Mouse (Mus musculus): ENCODE measurements at regions not wholly inside any gene's neighbourhood (a gene's known extent, or its start where the extent isn't known, plus 50 kb on each side); places are given as distances from the start of the nearest gene placed in this dataset.

GRCm38 (mm10) chr13:56350705-56351400 is 54.5 kb upstream of the Cxcl14 start:
- intact Hi-C loops (cut with DNase I), result no loop called here
- DNase-seq, result peak in 1 of 2 experiments; percentile 10

- no peak for DNase-seq
- intact Hi-C loops (cut with DNase I), result no loop called here
Measured at GRCm38 (mm10) chr13:56351401-56351735, 55.0 kb upstream of the Cxcl14 start.

DNA sequence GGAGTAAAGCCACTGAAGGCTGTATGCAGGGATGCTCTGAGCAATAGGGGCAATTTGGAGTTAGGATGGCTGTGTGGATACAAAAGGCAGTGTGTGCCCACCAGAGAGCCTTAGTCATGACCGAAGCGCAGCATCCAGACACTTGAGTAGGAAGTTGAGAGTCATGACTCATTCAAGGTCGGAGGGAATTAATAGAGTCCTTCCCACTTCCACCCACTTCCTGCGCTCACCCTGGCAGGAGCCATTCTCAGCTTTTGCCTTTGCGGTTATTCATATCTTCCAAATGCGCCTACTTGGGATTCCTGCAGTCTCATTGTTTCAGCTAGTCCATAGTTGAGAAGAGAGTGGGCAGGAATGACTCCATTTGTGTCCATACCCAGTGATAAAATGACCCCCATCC is 56.1 kb upstream of the Cxcl14 start:
- intact Hi-C loops (cut with DNase I), result no loop called here
- no peak for DNase-seq

DNA sequence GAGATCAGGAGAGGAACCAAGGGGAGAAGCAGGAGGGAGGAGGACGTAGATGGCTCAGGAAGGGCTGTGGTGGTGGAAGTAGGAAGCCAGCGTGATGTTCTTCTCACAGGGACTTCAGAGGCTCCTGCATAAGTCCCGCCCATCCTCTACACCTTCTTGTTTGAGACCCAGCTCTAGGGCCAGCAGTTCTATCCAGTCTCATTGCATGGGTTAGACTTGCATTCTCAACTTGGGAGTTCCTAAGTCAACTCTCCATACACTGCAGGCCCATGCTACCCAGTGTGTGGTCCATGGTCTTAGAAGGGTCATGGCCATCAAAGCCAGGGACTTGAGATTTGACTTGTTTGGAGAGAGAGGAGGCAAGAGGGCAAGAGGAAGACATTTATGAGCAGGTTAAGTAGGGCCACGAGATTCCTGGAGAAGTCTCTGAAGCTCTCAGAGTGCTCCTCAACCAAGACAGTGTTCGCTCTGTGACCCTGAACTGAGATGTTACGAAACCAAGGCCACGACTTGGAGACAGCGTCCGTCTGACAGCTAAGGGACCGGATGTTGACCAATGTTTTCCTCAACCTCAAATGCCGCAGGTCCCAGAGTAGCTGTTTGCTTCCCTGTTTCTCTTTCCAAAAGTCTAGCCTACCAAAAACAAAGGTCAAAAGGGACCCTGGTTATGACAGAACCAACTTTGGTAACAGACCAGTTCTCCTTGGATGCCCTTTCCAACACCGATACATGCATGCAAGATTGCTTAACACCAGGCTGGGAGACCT is 56.7 kb upstream of the Cxcl14 start:
- intact Hi-C loops (cut with DNase I), result no loop called here
- DNase-seq, result no peak

- intact Hi-C loops (cut with DNase I), result no loop called here
- DNase-seq, result no peak
Measured at GRCm38 (mm10) chr13:56353921-56354320, 57.6 kb upstream of the Cxcl14 start.

DNA sequence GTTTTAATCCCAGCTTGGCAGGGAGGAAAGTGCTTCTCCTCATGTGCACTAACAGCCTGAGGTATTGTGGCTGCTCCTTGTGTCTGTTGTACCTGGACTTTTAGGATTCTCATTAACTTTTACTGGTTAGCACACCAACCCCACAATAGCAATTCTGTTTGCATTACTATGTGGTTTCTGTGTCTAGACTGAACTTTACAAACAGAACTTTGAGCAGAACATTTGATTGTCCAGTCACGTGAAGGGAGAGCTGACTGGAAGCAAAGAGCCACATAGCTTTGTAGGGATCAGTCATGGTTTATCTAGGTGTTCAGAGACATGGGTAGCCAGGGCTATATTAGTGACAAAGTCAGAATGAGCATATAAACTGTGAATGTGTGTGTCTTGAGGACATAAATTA is 58.3 kb upstream of the Cxcl14 start:
- DNase-seq, result no peak
- intact Hi-C loops (cut with DNase I), result no loop called here

- DNase-seq, result no peak
- intact Hi-C loops (cut with DNase I), result no loop called here
Measured at GRCm38 (mm10) chr13:56356999-56357398, 60.6 kb upstream of the Cxcl14 start.

DNA sequence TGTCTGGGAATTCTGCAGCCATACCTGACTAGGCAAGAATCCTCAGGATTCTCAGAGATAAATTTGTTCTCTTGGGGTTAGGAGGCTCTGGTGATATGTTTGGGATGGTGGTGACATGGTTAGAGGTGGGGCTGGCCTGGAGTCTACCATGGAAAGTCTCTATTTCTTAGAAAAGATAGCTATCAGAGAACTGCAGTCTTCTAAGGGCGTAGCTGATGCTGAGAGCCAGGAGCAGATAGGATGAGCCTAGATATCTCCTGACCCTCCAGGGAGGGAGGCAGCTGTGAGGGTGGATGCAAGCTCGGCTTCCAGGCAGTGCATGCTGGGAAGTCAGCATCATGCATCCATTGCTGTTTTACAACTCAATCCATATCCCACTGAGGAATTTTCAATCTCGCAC is 61.6 kb upstream of the Cxcl14 start:
- no peak for DNase-seq
- intact Hi-C loops (cut with DNase I), result no loop called here

- no peak for DNase-seq
- intact Hi-C loops (cut with DNase I), result no loop called here
Measured at GRCm38 (mm10) chr13:56358827-56359226, 62.5 kb upstream of the Cxcl14 start.

DNA sequence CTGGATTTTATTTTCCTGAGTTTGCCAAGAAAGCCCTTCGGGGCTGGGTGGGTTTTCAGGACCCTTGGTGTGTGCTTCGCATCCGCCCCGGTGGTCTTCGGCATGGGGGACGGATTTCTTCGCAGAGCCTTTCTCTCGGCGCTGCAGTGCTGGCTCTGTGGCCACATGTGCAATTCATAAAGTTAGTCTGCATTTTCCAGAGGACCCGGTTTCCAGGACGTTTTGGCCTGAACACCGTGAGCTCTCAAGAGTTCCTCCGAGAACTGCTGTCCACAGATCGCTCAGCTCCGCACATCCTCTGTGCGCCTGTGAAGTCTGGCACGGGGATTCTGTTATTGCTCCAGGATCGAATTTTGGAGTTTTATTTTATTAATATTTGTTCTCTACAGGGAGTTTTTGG is 63.2 kb upstream of the Cxcl14 start:
- intact Hi-C loops (cut with DNase I), result no loop called here
- no peak for DNase-seq

DNA sequence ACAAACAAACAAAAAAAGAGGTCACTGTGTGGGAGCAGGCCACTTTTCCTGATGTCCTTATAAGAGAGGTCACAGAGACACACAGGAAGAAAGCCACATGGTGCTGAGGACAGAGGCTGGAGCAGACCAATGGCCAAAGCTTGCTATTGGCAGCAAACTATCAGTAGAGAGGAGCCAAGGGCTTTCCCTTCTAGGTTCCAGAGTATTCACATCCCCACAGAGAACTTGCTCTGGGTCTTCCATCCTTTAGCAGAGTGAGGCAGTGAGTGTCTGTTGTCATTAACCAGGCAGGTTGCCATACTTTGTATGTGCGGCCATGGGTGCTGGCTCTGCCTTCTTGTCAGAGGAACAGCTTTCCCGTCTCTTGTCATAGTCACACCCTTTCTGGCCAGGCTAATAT is 64.5 kb upstream of the Cxcl14 start:
- DNase-seq, result no peak

GRCm38 (mm10) chr13:56362238-56362637 is 64.2 kb upstream of the Gm3045 start:
- intact Hi-C loops (cut with DNase I), result no loop called here

More for the DNA sequence above, 64.5 kb upstream of the Cxcl14 start:
- intact Hi-C loops (cut with DNase I), result no loop called here

DNA sequence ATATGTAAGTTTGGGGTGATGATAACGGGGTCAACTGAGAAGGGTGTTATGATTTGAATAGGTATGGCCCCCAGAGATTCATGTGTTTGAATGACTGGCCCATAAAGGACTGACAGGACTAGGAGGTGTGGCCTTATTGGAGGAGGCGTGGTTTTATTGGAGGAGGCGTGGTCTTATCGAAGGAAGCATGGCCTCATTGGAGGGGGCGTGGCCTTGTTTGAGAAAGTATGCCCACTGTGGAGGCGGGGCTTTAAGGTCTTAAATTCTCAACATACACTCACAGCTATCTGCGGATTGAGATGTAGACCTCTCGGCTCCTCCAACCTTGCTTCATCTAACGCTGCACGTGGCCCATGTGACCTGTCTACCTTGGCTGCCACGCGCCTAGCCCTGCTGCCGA is 63.7 kb upstream of the Gm3045 start:
- intact Hi-C loops (cut with DNase I), result no loop called here

More at GRCm38 (mm10) chr13:56362238-56362637, 64.2 kb upstream of the Gm3045 start:
- DNase-seq, result no peak

DNA sequence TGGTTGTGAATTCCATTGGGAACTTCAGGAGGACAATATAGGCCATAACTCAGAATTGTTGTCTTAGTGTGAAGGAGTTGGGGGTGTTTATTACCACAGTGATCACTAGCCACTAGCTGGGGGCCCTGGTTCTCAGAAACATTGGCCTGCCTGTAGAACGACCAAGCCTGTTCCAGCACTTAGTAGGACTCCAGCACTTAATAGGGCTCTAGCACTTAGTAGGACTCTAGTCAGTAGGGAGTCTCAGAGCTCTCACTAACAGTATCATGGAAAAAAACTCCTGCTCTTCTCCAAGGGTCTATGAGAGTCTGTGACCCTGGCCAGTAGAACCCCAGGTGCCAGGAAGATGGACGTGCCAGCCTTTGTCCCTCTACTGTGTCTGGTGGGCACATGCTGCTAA is 56.8 kb upstream of the Gm3045 start:
- no peak for DNase-seq
- intact Hi-C loops (cut with DNase I), result no loop called here

More for the DNA sequence above, 63.7 kb upstream of the Gm3045 start:
- DNase-seq, result no peak

- intact Hi-C loops (cut with DNase I), result no loop called here
- DNase-seq, result no peak
Measured at GRCm38 (mm10) chr13:56371374-56371773, 55.0 kb upstream of the Gm3045 start.

DNA sequence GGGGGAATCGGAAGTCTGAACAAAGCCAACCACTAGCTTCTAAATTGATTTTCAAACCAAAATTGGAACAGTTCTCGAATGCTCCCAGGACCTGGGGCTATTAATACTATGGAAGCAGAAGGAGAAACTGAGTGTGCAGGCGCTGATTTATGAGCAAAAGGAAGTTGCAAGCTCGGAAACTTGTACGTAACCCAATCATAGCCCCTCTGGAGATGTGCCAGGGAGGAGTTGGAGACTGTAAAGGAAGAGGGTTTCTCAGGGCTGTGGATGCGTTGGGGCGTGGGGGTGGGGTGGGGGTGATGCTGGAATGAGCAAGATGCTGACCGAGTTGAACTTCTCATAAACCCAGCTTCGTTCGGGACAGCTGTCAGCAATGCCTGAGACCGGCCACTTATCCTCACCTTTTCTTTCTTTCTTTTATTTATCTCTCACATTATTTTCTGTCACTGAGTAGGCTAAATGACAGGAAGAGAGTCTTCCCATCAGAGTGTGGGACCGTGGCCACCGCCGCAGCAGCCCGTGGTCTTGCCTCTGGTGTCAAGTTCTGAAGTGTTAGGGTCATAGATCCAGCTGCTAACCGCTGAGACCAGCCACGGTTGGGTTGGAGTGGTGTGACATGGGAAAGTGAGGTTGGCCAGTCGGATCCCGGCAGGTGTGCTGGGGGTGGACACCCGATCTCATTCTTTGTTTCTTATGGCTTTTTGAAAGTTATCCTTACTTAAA is 54.2 kb upstream of the Gm3045 start:
- DNase-seq, result no peak
- intact Hi-C loops (cut with DNase I), result no loop called here

GRCm38 (mm10) chr13:56372727-56373126 is 53.7 kb upstream of the Gm3045 start:
- no peak for DNase-seq
- intact Hi-C loops (cut with DNase I), result no loop called here
